Mouse (Mus musculus): Measurements from ENCODE around the gene Commd8. TPM values are rescaled to one million over a fixed set of nuclear protein-coding genes. Genes with fewer than 3 reads are reported as not detected.
"Not testable (repeated sequence)": the region's sequence is repeated elsewhere in the genome, so short reads cannot be mapped to it uniquely, and the experiment has no call there.

The Commd8 gene
- polyA plus RNA-seq, 1 experiment from 2014 or later, result 155 TPM

- H3K36me3 ChIP-seq, result peaks cover 49% of the 10 kb centered on the region
- 88% methylated on average over 5 of the region's 5 CpGs for WGBS
- H3K27me3 ChIP-seq, result no peaks in the 10 kb centered on the region
These were observed 5.1 kb downstream of the Commd8 start for GRCm38 (mm10) chr5:72162855-72163254.

GRCm38 (mm10) chr5:72160781-72161485, 7.1 kb downstream of the Commd8 start:
- ATAC-seq (ENCODE audit: low FRiP score), result no peak
- 93% methylated on average over 11 of the region's 11 CpGs for WGBS
- no peaks in the 10 kb centered on the region for H3K27me3 ChIP-seq
- H3K4me2 ChIP-seq (replicated peaks), result no peak overlapping the region
- H3K27ac ChIP-seq, result no peak overlapping the region
- no peak overlapping the region for H3K9ac ChIP-seq
- H3K4me1 ChIP-seq, result peaks cover 3% of the 10 kb centered on the region; the same call in 1 of the 2 replicates
- no peak overlapping the region for H3K4me3 ChIP-seq
- no peaks in the 10 kb centered on the region for H3K9me3 ChIP-seq (replicated peaks)
- H3K36me3 ChIP-seq, result peaks cover 55% of the 10 kb centered on the region

More at GRCm38 (mm10) chr5:72162855-72163254, 5.1 kb downstream of the Commd8 start:
- no peak overlapping the region for H3K4me3 ChIP-seq
- no peak overlapping the region for H3K4me2 ChIP-seq (replicated peaks)
- no peak for ATAC-seq (ENCODE audit: low FRiP score)
- H3K4me1 ChIP-seq, result peaks cover 17% of the 10 kb centered on the region
- no peak overlapping the region for H3K9ac ChIP-seq
- H3K27ac ChIP-seq, result no peak overlapping the region
- H3K9me3 ChIP-seq (replicated peaks), result no peaks in the 10 kb centered on the region

GRCm38 (mm10) chr5:72159537-72159936, 8.5 kb downstream of the Commd8 start:
- 0 out of 2 replicates have a peak, but pooled peaks cover 3% of the 10 kb centered on the region for H3K4me1 ChIP-seq
- no peak overlapping the region for H3K9ac ChIP-seq
- H3K27me3 ChIP-seq, result no peaks in the 10 kb centered on the region
- no peak for ATAC-seq (ENCODE audit: low FRiP score)
- H3K4me2 ChIP-seq (replicated peaks), result no peak overlapping the region
- no peak overlapping the region for H3K27ac ChIP-seq
- peaks cover 58% of the 10 kb centered on the region for H3K36me3 ChIP-seq
- no peaks in the 10 kb centered on the region for H3K9me3 ChIP-seq (replicated peaks)
- WGBS, result 86% methylated on average over 6 of the region's 6 CpGs
- no peak overlapping the region for H3K4me3 ChIP-seq

DNA sequence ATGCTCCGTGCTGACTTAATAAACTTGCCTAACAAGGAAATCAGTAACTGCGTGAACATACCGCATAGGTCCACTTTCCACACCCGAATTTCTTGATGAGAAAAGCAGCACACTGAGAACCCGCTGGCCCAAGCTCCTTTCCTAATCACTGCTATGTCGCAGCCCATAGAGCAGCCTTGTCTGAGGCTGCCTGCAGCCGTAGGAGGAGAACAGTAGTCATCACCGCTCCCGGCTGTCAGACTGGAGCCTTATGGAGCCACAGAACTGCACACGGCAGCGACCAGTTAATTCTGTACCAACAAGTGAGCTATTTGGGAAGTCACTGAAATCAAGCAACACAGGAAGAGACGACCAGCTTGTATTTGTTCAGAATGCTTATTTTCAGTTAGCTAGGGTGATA, 9.3 kb downstream of the Commd8 start:
- H3K36me3 ChIP-seq, result peaks cover 54% of the 10 kb centered on the region
- 93% methylated on average over 12 of the region's 12 CpGs for WGBS

DNA sequence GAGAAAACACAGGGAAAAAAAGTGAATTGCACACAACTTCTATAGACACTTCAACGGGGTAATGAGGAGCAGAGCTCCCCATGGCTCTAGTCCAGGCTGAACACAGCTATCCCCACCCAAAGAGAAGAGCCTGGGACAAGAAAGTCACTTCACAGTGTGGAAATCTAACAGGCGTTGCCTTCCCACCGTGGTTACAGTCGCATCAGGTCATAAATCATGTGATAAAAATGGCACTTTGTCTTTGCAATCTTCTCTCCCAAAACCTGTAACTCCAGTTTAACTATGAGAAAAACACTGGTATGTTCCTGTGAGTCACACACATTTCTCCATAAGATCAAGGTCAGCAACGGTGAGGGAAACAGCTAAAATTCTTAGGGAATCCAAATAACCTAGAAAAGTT, 11.4 kb downstream of the Commd8 start:
- Histone ChIP-seq H3K9me3 (replicated peaks) (no peaks in the 10 kb centered on the region), H3K27me3 (no peaks in the 10 kb centered on the region), H3K27ac (no peak overlapping the region), H3K4me2 (replicated peaks) (no peak overlapping the region), H3K4me1 (no peaks in the 10 kb centered on the region), H3K4me3 (no peak overlapping the region), H3K36me3 (peaks cover 43% of the 10 kb centered on the region), H3K9ac (no peak overlapping the region)
- no peak for ATAC-seq (ENCODE audit: low FRiP score)
- WGBS, result 96% methylated on average over 5 of the region's 5 CpGs

More for the DNA sequence above, 9.3 kb downstream of the Commd8 start:
- Histone ChIP-seq H3K4me3 (no peak overlapping the region), H3K4me2 (replicated peaks) (no peak overlapping the region), H3K27me3 (no peaks in the 10 kb centered on the region), H3K9me3 (replicated peaks) (no peaks in the 10 kb centered on the region), H3K27ac (no peak overlapping the region), H3K9ac (no peak overlapping the region), H3K4me1 (no peaks in the 10 kb centered on the region)
- no peak for ATAC-seq (ENCODE audit: low FRiP score)

DNA sequence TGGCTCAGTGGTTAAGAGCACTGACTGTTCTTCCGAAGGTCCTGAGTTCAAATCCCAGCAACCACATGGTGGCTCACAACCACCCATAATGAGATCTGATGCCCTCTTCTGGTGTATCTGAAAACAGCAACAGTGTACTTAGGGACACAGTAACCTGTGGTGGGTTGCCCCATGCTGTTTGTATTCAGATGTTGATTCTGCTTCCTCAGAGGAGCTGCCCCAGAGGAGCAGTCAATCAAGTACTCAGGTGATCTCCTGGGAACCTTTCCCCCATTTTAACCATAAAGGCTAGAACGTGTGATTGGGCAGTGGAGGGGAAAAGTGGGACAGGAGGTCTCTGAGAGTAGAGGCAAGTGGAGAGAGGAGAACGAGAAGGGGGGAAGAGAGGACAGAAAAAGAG, 12.3 kb downstream of the Commd8 start:
- H3K4me3 ChIP-seq; H3K27me3 ChIP-seq; ATAC-seq (ENCODE audit: low FRiP score); H3K4me1 ChIP-seq; H3K4me2 ChIP-seq (replicated peaks); H3K9ac ChIP-seq; H3K9me3 ChIP-seq (replicated peaks); H3K27ac ChIP-seq: not testable (repeated sequence)
- peaks cover 34% of the 10 kb centered on the region for H3K36me3 ChIP-seq
- 67% methylated on average over 3 of the region's 3 CpGs for WGBS

- ATAC-seq (ENCODE audit: low FRiP score), result no peak
- H3K27me3 ChIP-seq, result no peaks in the 10 kb centered on the region
These were observed 17.1 kb downstream of the Commd8 start for GRCm38 (mm10) chr5:72150870-72151269.

GRCm38 (mm10) chr5:72148679-72149078, 19.3 kb downstream of the Commd8 start:
- Histone ChIP-seq H3K4me3 (no peak overlapping the region), H3K4me2 (replicated peaks) (no peak overlapping the region), H3K4me1 (no peaks in the 10 kb centered on the region), H3K9ac (no peak overlapping the region), H3K27ac (no peak overlapping the region), H3K27me3 (no peaks in the 10 kb centered on the region), H3K36me3 (no peaks in the 10 kb centered on the region), H3K9me3 (replicated peaks) (no peaks in the 10 kb centered on the region)
- ATAC-seq (ENCODE audit: low FRiP score), result no peak
- WGBS, result 44% methylated on average over 5 of the region's 5 CpGs

More at GRCm38 (mm10) chr5:72150870-72151269, 17.1 kb downstream of the Commd8 start:
- Histone ChIP-seq H3K36me3 (peaks cover 8% of the 10 kb centered on the region; the same call in 1 of the 2 replicates), H3K4me1 (no peaks in the 10 kb centered on the region), H3K9ac (no peak overlapping the region), H3K4me2 (replicated peaks) (no peak overlapping the region), H3K27ac (no peak overlapping the region), H3K9me3 (replicated peaks) (no peaks in the 10 kb centered on the region), H3K4me3 (no peak overlapping the region)
- 96% methylated on average over 5 of the region's 5 CpGs for WGBS

- WGBS, result 90% methylated on average over 1 of the region's 1 CpGs
- Histone ChIP-seq H3K36me3 (no peaks in the 10 kb centered on the region), H3K4me2 (replicated peaks) (no peak overlapping the region), H3K4me1 (no peaks in the 10 kb centered on the region), H3K27ac (no peak overlapping the region), H3K9me3 (replicated peaks) (no peaks in the 10 kb centered on the region), H3K9ac (no peak overlapping the region), H3K4me3 (no peak overlapping the region), H3K27me3 (no peaks in the 10 kb centered on the region)
- ATAC-seq (ENCODE audit: low FRiP score), result no peak
These were observed 28.4 kb downstream of the Commd8 start for GRCm38 (mm10) chr5:72139619-72140018.

DNA sequence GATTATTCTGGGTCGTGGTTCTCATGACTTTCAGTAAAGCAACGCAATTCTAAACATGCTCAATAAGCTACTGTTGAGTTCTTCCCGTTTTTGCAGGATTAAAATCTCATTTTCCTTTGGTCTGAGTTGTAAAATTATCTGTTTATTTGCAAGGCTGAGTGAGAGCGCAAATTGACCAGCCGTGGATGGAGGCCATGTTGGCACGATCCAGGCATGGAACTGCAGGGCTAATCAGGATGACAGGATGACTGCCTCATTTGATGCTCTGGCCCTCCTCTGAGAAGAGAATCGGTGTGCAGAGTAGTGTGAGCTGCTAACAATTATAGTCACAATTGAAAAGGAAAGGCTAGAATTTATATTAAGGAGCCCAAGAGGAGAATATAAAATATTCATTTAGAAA, 29.7 kb downstream of the Commd8 start:
- H3K4me2 ChIP-seq (replicated peaks), result no peak overlapping the region
- H3K9ac ChIP-seq, result no peak overlapping the region
- ATAC-seq (ENCODE audit: low FRiP score), result no peak
- no peaks in the 10 kb centered on the region for H3K27me3 ChIP-seq
- no peaks in the 10 kb centered on the region for H3K4me1 ChIP-seq
- 86% methylated on average over 7 of the region's 7 CpGs for WGBS
- H3K36me3 ChIP-seq, result no peaks in the 10 kb centered on the region
- H3K4me3 ChIP-seq, result no peak overlapping the region
- no peaks in the 10 kb centered on the region for H3K9me3 ChIP-seq (replicated peaks)
- no peak overlapping the region for H3K27ac ChIP-seq

DNA sequence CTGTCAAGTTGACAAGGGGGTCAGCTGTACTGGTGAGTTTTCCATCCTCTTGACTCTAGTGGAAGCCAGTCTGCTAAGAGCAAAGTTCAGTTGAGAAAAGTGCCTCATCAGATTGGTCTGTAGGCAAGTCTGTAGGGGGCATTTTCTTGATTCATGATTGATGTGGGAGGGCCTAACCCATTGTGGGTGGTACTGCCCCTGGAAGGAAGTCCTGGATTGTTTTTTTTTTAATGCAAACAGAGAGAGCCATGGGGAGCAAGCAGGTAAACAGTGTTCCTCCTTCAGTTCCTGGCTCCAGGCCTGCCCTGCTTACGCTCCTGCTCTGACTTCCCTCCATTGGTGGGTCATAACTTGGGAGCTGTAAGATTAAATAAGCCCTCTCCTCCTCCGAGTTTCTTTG, 34.1 kb downstream of the Commd8 start:
- Histone ChIP-seq H3K4me2 (replicated peaks) (no peak overlapping the region), H3K9ac (no peak overlapping the region), H3K36me3 (no peaks in the 10 kb centered on the region), H3K9me3 (replicated peaks) (no peaks in the 10 kb centered on the region), H3K4me1 (no peaks in the 10 kb centered on the region), H3K27me3 (no peaks in the 10 kb centered on the region), H3K4me3 (no peak overlapping the region), H3K27ac (no peak overlapping the region)
- ATAC-seq (ENCODE audit: low FRiP score), result no peak
- WGBS, result 53% methylated on average over 2 of the region's 2 CpGs

- Histone ChIP-seq H3K27me3 (no peaks in the 10 kb centered on the region), H3K4me2 (replicated peaks) (no peak overlapping the region), H3K4me3 (no peak overlapping the region), H3K27ac (no peak overlapping the region), H3K9me3 (replicated peaks) (no peaks in the 10 kb centered on the region), H3K36me3 (no peaks in the 10 kb centered on the region), H3K4me1 (no peaks in the 10 kb centered on the region), H3K9ac (no peak overlapping the region)
- 93% methylated on average over 4 of the region's 4 CpGs for WGBS
- ATAC-seq (ENCODE audit: low FRiP score), result no peak
These were observed 41.3 kb downstream of the Commd8 start for GRCm38 (mm10) chr5:72126681-72127080.

- Histone ChIP-seq H3K36me3 (no peaks in the 10 kb centered on the region), H3K9me3 (replicated peaks) (no peaks in the 10 kb centered on the region), H3K9ac (no peak overlapping the region), H3K4me3 (no peak overlapping the region), H3K4me2 (replicated peaks) (no peak overlapping the region), H3K27me3 (no peaks in the 10 kb centered on the region), H3K4me1 (no peaks in the 10 kb centered on the region), H3K27ac (no peak overlapping the region)
- ATAC-seq (ENCODE audit: low FRiP score), result no peak
- 86% methylated on average over 6 of the region's 6 CpGs for WGBS
These were observed 45.5 kb downstream of the Commd8 start for GRCm38 (mm10) chr5:72122414-72123037.

Data from hindbrain, embryonic 12.5 days (tissue).